Mouse (Mus musculus): ENCODE measurements around the gene Boll. TPM values are rescaled to one million over a fixed set of nuclear protein-coding genes. Genes with fewer than 3 reads are reported as not detected.

The Boll gene
- polyA plus RNA-seq, 1 experiment from 2014 or later: not detected

DNA sequence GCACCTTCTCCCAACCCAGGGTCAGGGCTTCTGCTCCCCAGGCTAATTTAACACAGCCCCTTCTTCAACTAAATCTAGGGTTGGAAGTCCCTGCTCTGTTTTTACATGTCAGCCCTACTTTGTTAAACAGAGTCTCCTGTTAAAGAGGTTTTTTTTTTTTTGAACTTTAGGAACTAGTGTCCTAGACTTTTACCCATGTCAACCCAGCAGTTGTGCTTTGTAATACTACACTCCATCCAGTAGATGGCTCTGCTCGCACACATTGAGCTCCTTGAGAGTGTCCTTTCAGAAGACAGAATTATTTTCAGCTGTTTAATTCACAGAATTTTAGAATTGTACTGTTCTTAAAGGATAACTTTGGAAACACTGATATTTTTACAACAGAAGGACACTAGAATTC, 124.0 kb downstream of the Boll start:
- Histone ChIP-seq H3K9me3 (ENCODE audit: low read depth, low read length) (no peaks in the 10 kb centered on the region), H3K4me2 (peak overlapping the region; percentile 99), H3K27me3 (ENCODE audit: insufficient read depth, low read length) (no peaks in the 10 kb centered on the region), H3K4me1 (ENCODE audit: insufficient read depth) (peaks cover 14% of the 10 kb centered on the region; the same call in 1 of the 2 replicates), H3K27ac (ENCODE audit: low read depth) (no peak overlapping the region), H3K9ac (no peak overlapping the region), H3K36me3 (ENCODE audit: insufficient read depth) (0 out of 2 replicates have a peak, but pooled peaks cover 9% of the 10 kb centered on the region), H3K4me3 (ENCODE audit: low read depth, low read length) (peak overlapping the region; percentile 85)
- ATAC-seq (ENCODE audit: insufficient read depth): no peak
- 2% methylated on average over 1 of the region's 1 CpGs for WGBS
- TF ChIP-seq CTCF (IDR thresholded peaks at IDR 0.05; ENCODE audit: low read depth): peak; percentile 81
- DNase-seq: peak; percentile 90

DNA sequence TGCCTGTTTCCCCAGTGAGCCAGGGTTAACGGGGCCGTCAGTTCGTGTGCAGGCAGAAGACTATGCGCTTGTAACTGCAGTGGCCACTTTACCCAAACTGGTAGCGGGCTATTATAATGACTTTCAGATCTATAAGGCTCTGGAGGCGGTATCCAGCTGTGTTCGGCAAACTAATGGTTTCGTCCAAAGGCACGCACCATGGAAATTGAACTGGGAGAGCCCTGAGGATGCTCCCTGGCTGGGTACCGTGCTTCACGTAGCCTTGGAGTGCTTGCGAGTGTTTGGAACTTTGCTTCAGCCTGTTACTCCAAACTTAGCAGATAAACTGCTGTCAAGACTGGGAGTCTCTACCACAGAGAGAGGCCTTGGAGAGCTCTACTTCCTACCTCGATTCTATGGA, 124.8 kb downstream of the Boll start:
- peak overlapping the region; percentile 99 for H3K4me2 ChIP-seq
- H3K4me3 ChIP-seq (ENCODE audit: low read depth, low read length): peak overlapping the region; percentile 85
- H3K27me3 ChIP-seq (ENCODE audit: insufficient read depth, low read length): no peaks in the 10 kb centered on the region
- no peaks in the 10 kb centered on the region for H3K9me3 ChIP-seq (ENCODE audit: low read depth, low read length)
- ATAC-seq (ENCODE audit: insufficient read depth): no peak
- 0 out of 2 replicates have a peak, but pooled peaks cover 9% of the 10 kb centered on the region for H3K36me3 ChIP-seq (ENCODE audit: insufficient read depth)
- no peak overlapping the region for H3K27ac ChIP-seq (ENCODE audit: low read depth)
- peaks cover 14% of the 10 kb centered on the region; the same call in 1 of the 2 replicates for H3K4me1 ChIP-seq (ENCODE audit: insufficient read depth)
- H3K9ac ChIP-seq: peak overlapping the region; percentile 68
- no peak for TF ChIP-seq CTCF (IDR thresholded peaks at IDR 0.05; ENCODE audit: low read depth)
- WGBS: 29% methylated on average over 13 of the region's 13 CpGs
- DNase-seq: no peak

DNA sequence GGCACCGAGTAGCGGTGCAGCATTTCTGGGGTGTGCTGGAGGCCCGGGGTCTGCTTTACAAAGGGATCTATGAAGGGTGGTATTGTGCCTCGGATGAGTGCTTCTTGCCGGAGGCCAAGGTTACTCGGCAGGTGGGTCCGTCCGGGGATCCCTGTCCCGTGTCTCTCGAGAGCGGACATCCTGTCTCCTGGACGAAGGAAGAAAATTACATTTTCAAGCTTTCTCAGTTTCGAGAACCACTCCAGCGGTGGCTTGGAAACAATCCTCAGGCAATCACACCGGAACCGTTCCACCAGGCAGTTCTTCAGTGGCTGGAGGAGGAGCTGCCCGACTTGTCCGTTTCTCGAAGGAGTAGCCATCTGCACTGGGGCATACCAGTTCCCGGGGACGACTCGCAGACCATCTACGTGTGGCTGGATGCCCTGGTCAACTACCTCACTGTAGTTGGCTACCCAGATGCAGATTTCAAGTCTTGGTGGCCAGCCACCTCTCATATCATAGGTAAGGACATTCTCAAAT, 125.6 kb downstream of the Boll start:
- peaks cover 14% of the 10 kb centered on the region; the same call in 1 of the 2 replicates for H3K4me1 ChIP-seq (ENCODE audit: insufficient read depth)
- H3K27me3 ChIP-seq (ENCODE audit: insufficient read depth, low read length): no peaks in the 10 kb centered on the region
- H3K9me3 ChIP-seq (ENCODE audit: low read depth, low read length): no peaks in the 10 kb centered on the region
- DNase-seq: peak; percentile 41
- no peak for TF ChIP-seq CTCF (IDR thresholded peaks at IDR 0.05; ENCODE audit: low read depth)
- H3K9ac ChIP-seq: peak overlapping the region; percentile 68
- peak overlapping the region; percentile 85 for H3K4me3 ChIP-seq (ENCODE audit: low read depth, low read length)
- under 1% methylated on average over 23 of the region's 23 CpGs for WGBS
- peak overlapping the region; percentile 99 for H3K4me2 ChIP-seq
- peak; percentile 47 for ATAC-seq (ENCODE audit: insufficient read depth)
- H3K36me3 ChIP-seq (ENCODE audit: insufficient read depth): 0 out of 2 replicates have a peak, but pooled peaks cover 5% of the 10 kb centered on the region
- peak overlapping the region; percentile 43; the same call in 1 of the 2 replicates for H3K27ac ChIP-seq (ENCODE audit: low read depth)

GRCm38 (mm10) chr1:55236890-55237642, 126.2 kb downstream of the Boll start, which contains the start of gene Mars2:
Gene Mars2 (plus strand): TSS chr1:55237177.
- WGBS: under 1% methylated on average over 80 of the region's 82 CpGs
- peak within 1 kb of the TSS; percentile 99 for H3K4me2 ChIP-seq
- H3K27ac ChIP-seq (ENCODE audit: low read depth): peak within 1 kb of the TSS; percentile 43; the same call in 1 of the 2 replicates
- peaks cover 14% of the 10 kb centered on the region; the same call in 1 of the 2 replicates for H3K4me1 ChIP-seq (ENCODE audit: insufficient read depth)
- H3K4me3 ChIP-seq (ENCODE audit: low read depth, low read length): peak within 1 kb of the TSS; percentile 85
- H3K9ac ChIP-seq: peak within 1 kb of the TSS; percentile 68
- no peaks in the 10 kb centered on the region for H3K9me3 ChIP-seq (ENCODE audit: low read depth, low read length)
- 0 out of 2 replicates have a peak, but pooled peaks have one; percentile 2 for TF ChIP-seq CTCF (IDR thresholded peaks at IDR 0.05; ENCODE audit: low read depth)
- DNase-seq (peak; percentile 98), ATAC-seq (ENCODE audit: insufficient read depth) (peak; percentile 99)
- 0 out of 2 replicates have a peak, but pooled peaks cover 5% of the 10 kb centered on the region for H3K36me3 ChIP-seq (ENCODE audit: insufficient read depth)
- no peaks in the 10 kb centered on the region for H3K27me3 ChIP-seq (ENCODE audit: insufficient read depth, low read length)

DNA sequence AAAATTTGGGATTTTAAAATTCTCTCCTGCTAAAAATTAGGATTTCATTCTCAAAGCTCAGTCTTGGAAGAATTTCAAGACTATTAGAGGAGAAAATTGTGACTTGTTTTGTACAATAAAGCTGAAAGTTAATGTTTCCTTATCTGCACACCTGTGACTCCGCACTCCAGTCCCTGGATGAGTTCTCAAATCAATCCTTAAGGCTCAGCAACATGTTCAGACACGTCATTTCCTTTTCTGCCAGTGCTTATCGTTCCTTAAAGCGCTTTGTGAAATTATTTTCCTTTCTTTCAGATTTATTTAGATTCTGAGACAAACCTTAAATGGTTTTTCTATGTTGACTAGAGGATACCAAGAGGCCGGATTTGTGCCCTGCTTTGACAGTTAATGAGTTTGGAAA, 126.8 kb downstream of the Boll start:
- H3K27me3 ChIP-seq (ENCODE audit: insufficient read depth, low read length): no peaks in the 10 kb centered on the region
- 0 out of 2 replicates have a peak, but pooled peaks cover 5% of the 10 kb centered on the region for H3K36me3 ChIP-seq (ENCODE audit: insufficient read depth)
- ATAC-seq (ENCODE audit: insufficient read depth) (no peak), DNase-seq (no peak)
- H3K27ac ChIP-seq (ENCODE audit: low read depth): no peak overlapping the region
- H3K4me3 ChIP-seq (ENCODE audit: low read depth, low read length): peak overlapping the region; percentile 85
- H3K4me2 ChIP-seq: peak overlapping the region; percentile 99
- no peak for TF ChIP-seq CTCF (IDR thresholded peaks at IDR 0.05; ENCODE audit: low read depth)
- WGBS: 21% methylated on average over 5 of the region's 5 CpGs
- H3K9me3 ChIP-seq (ENCODE audit: low read depth, low read length): no peaks in the 10 kb centered on the region
- peaks cover 14% of the 10 kb centered on the region; the same call in 1 of the 2 replicates for H3K4me1 ChIP-seq (ENCODE audit: insufficient read depth)
- peak overlapping the region; percentile 68 for H3K9ac ChIP-seq

- H3K4me2 ChIP-seq: no peak overlapping the region
- H3K27me3 ChIP-seq (ENCODE audit: insufficient read depth, low read length): no peaks in the 10 kb centered on the region
- 0 out of 2 replicates have a peak, but pooled peaks cover 2% of the 10 kb centered on the region for H3K36me3 ChIP-seq (ENCODE audit: insufficient read depth)
- H3K9me3 ChIP-seq (ENCODE audit: low read depth, low read length): no peaks in the 10 kb centered on the region
- no peak overlapping the region for H3K27ac ChIP-seq (ENCODE audit: low read depth)
- peaks cover 14% of the 10 kb centered on the region; the same call in 1 of the 2 replicates for H3K4me1 ChIP-seq (ENCODE audit: insufficient read depth)
- DNase-seq (no peak), ATAC-seq (ENCODE audit: insufficient read depth) (no peak)
- no peak overlapping the region for H3K9ac ChIP-seq
- no peak overlapping the region for H3K4me3 ChIP-seq (ENCODE audit: low read depth, low read length)
- TF ChIP-seq CTCF (IDR thresholded peaks at IDR 0.05; ENCODE audit: low read depth): no peak
- WGBS: 50% methylated on average over 16 of the region's 16 CpGs
Observed at GRCm38 (mm10) chr1:55234910-55235520, 128.3 kb downstream of the Boll start.

All from lung, embryonic 14.5 days (tissue).